Mouse (Mus musculus) embryonic facial prominence, embryonic 14.5 days (tissue): ENCODE measurements at regions not wholly inside any gene's neighbourhood (a gene's known extent, or its start where the extent isn't known, plus 50 kb on each side); places are given as distances from the start of the nearest gene placed in this dataset.
"Not testable (repeated sequence)": the region's sequence is repeated elsewhere in the genome, so short reads cannot be mapped to it uniquely, and the experiment has no call there.

Source experiments
- ATAC-seq: fragments of 200-750 bp; cut with Nextera tagmentation; 2 replicates; pipeline ENCODE4 v1.8.0; 2017; ENCODE audit warnings: low read depth, moderate number of reproducible peaks, moderate TSS enrichment
- DNase-seq: peaks from one replicate; pipeline ENCODE4 v3.0.0-alpha.2; 2015; ENCODE audit warnings: low spot score
- H3K27ac ChIP-seq: fragments of 300-500 bp; sonication (generic); replicated peaks from 2 replicates; pipeline ENCODE4 v1.5.1; 2014; ENCODE audit warnings: low read depth, mild to moderate bottlenecking, low read length, moderate library complexity
- H3K27me3 ChIP-seq: fragments of 300-500 bp; sonication (generic); replicated peaks from 2 replicates; pipeline ENCODE4 v1.6.1; 2014; ENCODE audit warnings: low read length; ENCODE audit not compliant: control insufficient read depth, insufficient read depth
- H3K36me3 ChIP-seq: fragments of 300-500 bp; sonication (generic); 2 replicates; pipeline ENCODE4 v1.6.1; 2014; ENCODE audit warnings: low read length, mixed read lengths; ENCODE audit not compliant: control insufficient read depth, insufficient read depth
- H3K4me1 ChIP-seq: fragments of 300-500 bp; sonication (generic); 2 replicates; pipeline ENCODE4 v1.6.1; 2014; ENCODE audit warnings: antibody characterized with exemption, low read length; ENCODE audit not compliant: control insufficient read depth, insufficient read depth
- H3K4me2 ChIP-seq: fragments of 300-500 bp; sonication (generic); 2 replicates; pipeline ENCODE4 v1.6.1; 2014; ENCODE audit warnings: low read depth, mild to moderate bottlenecking, low read length, moderate library complexity, mixed read lengths
- H3K4me3 ChIP-seq: fragments of 300-500 bp; sonication (generic); 2 replicates; pipeline ENCODE4 v1.5.1; 2014; ENCODE audit warnings: low read depth, mild to moderate bottlenecking, low read length
- H3K9ac ChIP-seq: fragments of 300-500 bp; sonication (generic); 2 replicates; pipeline ENCODE4 v1.6.1; 2014; ENCODE audit warnings: low read depth, mild to moderate bottlenecking, low read length, moderate library complexity, mixed read lengths
- H3K9me3 ChIP-seq: fragments of 300-500 bp; sonication (generic); 2 replicates; pipeline ENCODE4 v1.6.1; 2016; ENCODE audit warnings: low read length; ENCODE audit not compliant: control insufficient read depth
- WGBS: fragments of 180-500 bp; shearing (Covaris S2); extraction: QIAGEN DNeasy Blood & Tissue Kit; methylation state at CpG from one replicate; pipeline ENCODE4 v1.1.7; 2014; 5-methylcytosine and 5-hydroxymethylcytosine counted together

DNA sequence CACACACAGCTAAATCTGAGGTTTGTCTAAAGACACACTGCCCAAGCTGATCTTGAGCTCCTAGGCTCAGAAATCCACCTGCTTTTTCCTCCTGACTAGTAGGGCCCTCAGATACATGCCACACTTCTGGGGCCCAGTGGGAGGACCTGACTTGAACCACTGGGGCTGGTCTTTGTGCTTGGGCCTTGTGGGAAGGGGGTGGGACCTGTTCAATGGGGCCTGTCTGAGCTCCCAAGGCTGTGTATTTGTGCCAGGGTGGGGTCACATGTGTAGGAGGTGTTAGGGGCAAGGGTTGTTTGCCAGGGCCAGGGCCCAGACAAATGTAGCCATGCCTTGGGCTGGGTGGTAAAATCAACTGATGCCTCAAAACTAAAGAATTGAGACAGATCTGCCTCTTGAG lies 56.8 kb downstream of the Gm8765 start:
- H3K4me2 ChIP-seq, H3K9ac ChIP-seq, H3K27ac ChIP-seq, H3K4me3 ChIP-seq, DNase-seq, H3K27me3 ChIP-seq, H3K9me3 ChIP-seq, H3K36me3 ChIP-seq, ATAC-seq, H3K4me1 ChIP-seq: not testable (repeated sequence)

DNA sequence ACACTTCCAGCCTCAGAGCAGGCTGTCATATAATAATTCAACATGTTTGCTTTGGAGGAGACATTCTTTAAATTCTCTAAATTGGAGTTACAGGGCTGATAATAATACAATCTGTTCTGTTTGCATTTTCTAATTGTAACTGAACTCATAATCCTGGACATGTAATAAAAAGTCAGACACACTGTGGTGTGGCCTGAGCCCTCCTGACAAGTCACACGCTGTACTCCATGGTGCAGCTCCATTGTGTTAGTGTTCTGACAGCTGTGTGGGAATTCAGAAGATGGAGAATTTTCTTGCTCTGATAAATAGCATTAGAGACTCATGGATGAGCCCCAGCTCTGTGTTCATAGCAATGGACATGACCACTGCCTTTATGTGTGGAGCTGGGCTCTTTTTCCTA lies 58.2 kb downstream of the Gm8765 start:
- not testable (repeated sequence) for H3K9me3 ChIP-seq, H3K4me1 ChIP-seq, H3K27ac ChIP-seq, ATAC-seq, H3K27me3 ChIP-seq, H3K4me3 ChIP-seq, H3K4me2 ChIP-seq, H3K9ac ChIP-seq, DNase-seq, H3K36me3 ChIP-seq
- WGBS, result 74% methylated on average over 1 of the region's 1 CpGs

DNA sequence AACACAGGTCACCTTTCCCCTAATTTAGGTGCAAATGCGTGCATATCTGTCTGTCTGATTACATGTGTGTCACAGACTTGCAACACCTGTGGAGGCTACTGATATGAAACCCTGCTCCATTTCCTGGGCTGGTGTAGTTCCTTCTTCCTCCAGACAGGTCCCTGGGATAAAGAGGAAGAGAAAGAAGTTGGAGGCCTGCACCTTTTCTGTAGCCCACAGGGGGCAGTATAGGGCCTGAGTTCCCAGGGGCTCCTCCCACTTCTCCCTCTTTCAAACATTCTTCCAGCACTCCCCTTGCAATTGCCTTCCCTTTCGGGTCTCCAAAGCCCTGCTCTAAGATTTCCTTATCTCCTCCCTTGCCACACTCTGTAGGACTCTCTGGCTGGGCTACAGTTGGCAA lies 66.5 kb downstream of the Gm8765 start:
- Histone ChIP-seq H3K27me3 (no peaks in the 10 kb centered on the region), H3K9me3 (no peaks in the 10 kb centered on the region), H3K9ac (no peak overlapping the region), H3K36me3 (no peaks in the 10 kb centered on the region), H3K4me3 (no peak overlapping the region), H3K4me2 (no peak overlapping the region), H3K27ac (no peak overlapping the region), H3K4me1 (no peaks in the 10 kb centered on the region)
- WGBS, result 60% methylated on average over 2 of the region's 2 CpGs
- DNase-seq (no peak), ATAC-seq (no peak)

DNA sequence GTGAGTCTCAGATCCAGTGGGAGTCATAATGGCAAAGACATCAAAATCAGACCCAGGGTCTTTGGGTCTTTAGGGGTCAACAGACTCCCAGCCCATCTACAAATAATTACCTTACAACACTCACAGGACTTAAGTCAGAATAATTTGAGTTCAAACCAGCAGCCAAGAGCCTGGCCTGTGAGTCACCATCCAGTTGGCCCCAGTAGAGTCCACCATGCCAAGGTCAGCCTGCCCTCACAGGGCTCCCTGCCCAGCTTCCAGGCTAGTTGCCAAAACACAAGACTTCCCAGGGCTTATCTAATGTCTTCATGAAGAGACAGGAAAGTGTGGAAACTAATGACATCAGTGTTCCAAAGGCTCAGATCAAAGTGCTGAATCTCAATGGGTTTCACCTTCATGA lies 81.9 kb downstream of the Gm8765 start:
- H3K4me2 ChIP-seq, H3K9me3 ChIP-seq, H3K4me3 ChIP-seq, H3K27me3 ChIP-seq, H3K27ac ChIP-seq, ATAC-seq, H3K4me1 ChIP-seq, DNase-seq, H3K9ac ChIP-seq, H3K36me3 ChIP-seq: not testable (repeated sequence)

DNA sequence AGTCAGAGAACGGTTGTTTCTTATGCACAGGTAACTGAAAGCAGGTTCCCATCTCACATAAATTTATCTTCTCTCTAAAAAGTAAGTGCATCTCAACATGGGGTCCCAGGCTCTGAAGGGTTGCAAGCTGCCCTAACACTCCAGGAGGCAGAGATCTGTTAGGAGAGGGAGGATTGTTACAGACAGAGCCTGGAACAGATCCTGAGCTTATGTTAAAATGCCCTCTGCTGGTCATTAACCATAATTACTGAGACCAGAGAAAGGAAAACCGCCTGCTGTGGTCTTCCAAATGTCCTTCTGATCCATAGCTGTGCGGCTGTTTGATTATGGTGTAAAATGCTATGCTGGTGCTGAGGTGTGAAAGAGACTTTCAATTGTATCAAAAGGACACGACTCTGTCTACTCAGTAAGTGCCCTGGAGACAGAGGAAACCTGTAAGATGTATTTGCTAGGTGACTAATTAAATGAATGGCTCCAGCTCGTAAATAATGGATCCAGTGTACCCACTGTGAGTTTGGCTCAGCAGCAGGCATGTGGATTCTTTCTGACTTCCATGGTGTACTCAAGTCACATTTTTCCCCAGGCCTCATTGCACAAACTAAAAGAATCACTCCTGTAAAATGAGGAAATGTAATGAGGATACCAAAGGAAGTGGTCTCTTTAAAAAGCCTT lies 131.9 kb downstream of the Gm8765 start:
- not testable (repeated sequence) for H3K4me1 ChIP-seq, H3K36me3 ChIP-seq, ATAC-seq, H3K27me3 ChIP-seq, H3K4me2 ChIP-seq, H3K9ac ChIP-seq, H3K4me3 ChIP-seq, H3K27ac ChIP-seq, H3K9me3 ChIP-seq
- WGBS, result 27% methylated on average over 4 of the region's 5 CpGs
- DNase-seq, result peak; percentile 26
